Mouse (Mus musculus): ENCODE data around the gene Qdpr.
"Not testable (repeated sequence)": the region's sequence is repeated elsewhere in the genome, so short reads cannot be mapped to it uniquely, and the experiment has no call there.

- TF ChIP-seq POLR2A (IDR thresholded peaks at IDR 0.05; ENCODE audit: insufficient read depth, low read depth, low read length); CTCF (IDR thresholded peaks at IDR 0.05): not testable (repeated sequence)
Observed at GRCm38 (mm10) chr5:45425771-45426170, 24.3 kb downstream of the Qdpr start.

Data from heart, adult 2 months (tissue).